Mouse (Mus musculus) lung, adult 2 months (tissue): ENCODE measurements around the gene Fkbp5.
A peak's percentile ranks its signal among the peaks of the same experiment; 100 is the strongest.

Experiments used
- CTCF ChIP-seq: fragments of 200-500 bp; IDR thresholded peaks from 2 replicates; pipeline ENCODE4 v1.5.1; 2011; ENCODE audit warnings: mild to moderate bottlenecking, low read length, control low read depth; ENCODE audit not compliant: insufficient read depth
- POLR2A ChIP-seq: fragments of 200-500 bp; IDR thresholded peaks from 2 replicates; pipeline ENCODE4 v1.6.1; 2011; ENCODE audit warnings: low read depth, mild to moderate bottlenecking, control low read depth, low read length, borderline replicate concordance; ENCODE audit errors: extremely low read depth

GRCm38 (mm10) chr17:28516881-28517280 is 446 bp downstream of the Fkbp5 start:
- TF ChIP-seq CTCF (no peak), POLR2A (peak; percentile 18; the same call in 1 of the 2 replicates)
